ENCODE assay signal across 12 mouse cellular contexts in the genomic region with DNA sequence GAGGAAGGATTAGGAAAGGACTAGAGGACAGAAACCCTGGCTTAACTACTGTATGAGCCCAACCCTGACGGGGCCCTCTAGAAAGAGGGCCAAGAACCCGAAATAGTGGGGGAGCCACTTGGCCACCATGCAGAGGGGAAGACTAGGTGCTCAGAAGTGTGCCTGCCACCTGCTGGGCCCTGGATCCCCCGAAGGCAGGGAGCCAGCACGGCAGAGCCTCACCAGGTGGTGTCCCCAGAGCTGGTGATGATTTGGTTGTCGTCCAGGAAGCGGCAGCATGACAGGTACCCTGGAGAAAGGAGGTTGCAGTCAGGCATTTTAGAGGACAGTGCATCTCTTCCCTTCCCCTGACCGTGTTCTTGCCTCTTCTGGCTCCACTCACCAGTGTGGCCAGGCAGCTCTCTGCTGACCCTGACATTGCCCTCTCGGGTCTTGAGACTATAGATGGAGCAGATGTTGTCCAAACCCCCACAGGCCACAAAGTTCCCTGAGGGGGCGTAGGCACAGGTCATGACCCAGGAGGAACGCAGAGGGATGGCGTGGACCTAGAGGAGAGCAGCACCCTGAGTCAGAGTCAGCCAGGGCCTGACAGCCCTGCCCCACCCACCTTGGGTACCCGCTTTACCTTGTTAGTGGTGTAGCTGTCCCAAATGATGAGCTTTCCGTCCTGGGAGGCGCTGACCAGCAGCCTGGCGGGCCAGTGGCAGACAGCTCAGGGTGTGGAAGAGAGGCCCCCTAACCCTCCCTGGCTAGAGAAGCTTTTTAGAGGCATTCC. TPM values are rescaled to one million over a fixed set of nuclear protein-coding genes. Genes with fewer than 3 reads are reported as not detected.
DNase-seq lines count a peak whose midpoint lies in the region; ATAC-seq and TF ChIP-seq lines count a peak whose summit lies in the region.
"Had no signal": no experiment of that assay in that cellular context is flagged by ENCODE, and none has a peak within 500 bp of the region (broad histone marks: within the 10 kb centered on the region; RNA-seq: fewer than 3 reads in every experiment).

No protein-coding gene starts in this region.

- no peak for ATAC-seq in heart, embryonic 15.5 days (replicated peaks; ENCODE audit: insufficient number of reproducible peaks, insufficient read depth, low FRiP score, low read depth)
- no peak for ATAC-seq in forebrain, postnatal 0 days
- ATAC-seq in liver, embryonic 15.5 days (ENCODE audit: insufficient read depth), result no peak
- no peak for ATAC-seq in kidney, embryonic 16.5 days (ENCODE audit: low FRiP score, low TSS enrichment)

- no peaks in the 10 kb centered on the region for H3K9me3 ChIP-seq in heart, embryonic 15.5 days (replicated peaks)
- H3K9me3 ChIP-seq in forebrain, postnatal 0 days (ENCODE audit: low read length), result no peaks in the 10 kb centered on the region
- H3K9me3 ChIP-seq in liver, embryonic 15.5 days (replicated peaks), result no peaks in the 10 kb centered on the region
- H3K9me3 ChIP-seq in kidney, embryonic 16.5 days (ENCODE audit: low read length), result no peaks in the 10 kb centered on the region

- H3K9ac ChIP-seq in heart, embryonic 15.5 days, result no peak overlapping the region
- H3K9ac ChIP-seq in forebrain, postnatal 0 days, result 0 out of 2 replicates have a peak overlapping the region, but pooled peaks have one; percentile 18
- H3K9ac ChIP-seq in liver, embryonic 15.5 days, result no peak overlapping the region
- no peak overlapping the region for H3K9ac ChIP-seq in kidney, embryonic 16.5 days (replicated peaks; ENCODE audit: low read length)

- no peak overlapping the region for H3K4me3 ChIP-seq in heart, embryonic 15.5 days
- peak overlapping the region; percentile 93; the same call in 1 of the 2 replicates for H3K4me3 ChIP-seq in cortical plate, adult 2 months (ENCODE audit: insufficient read depth, low read length)
- no peak overlapping the region for H3K4me3 ChIP-seq in forebrain, postnatal 0 days (ENCODE audit: low read depth, low read length)
- H3K4me3 ChIP-seq in liver, embryonic 15.5 days (replicated peaks), result peak overlapping the region; percentile 87
- H3K4me3 ChIP-seq in kidney, embryonic 16.5 days (ENCODE audit: low read length), result no peak overlapping the region

- TF ChIP-seq POLR2A in cortical plate, adult 2 months (IDR thresholded peaks at IDR 0.05; ENCODE audit: extremely low read depth, insufficient read depth, low read length), result peak; percentile 18; the same call in 1 of the 2 replicates

- H3K27me3 ChIP-seq in heart, embryonic 15.5 days, result no peaks in the 10 kb centered on the region
- H3K27me3 ChIP-seq in forebrain, postnatal 0 days (ENCODE audit: insufficient read depth, low read length), result no peaks in the 10 kb centered on the region
- H3K27me3 ChIP-seq in liver, embryonic 15.5 days, result no peaks in the 10 kb centered on the region
- no peaks in the 10 kb centered on the region for H3K27me3 ChIP-seq in kidney, embryonic 16.5 days (ENCODE audit: insufficient read depth, low read length)

- H3K36me3 ChIP-seq in heart, embryonic 15.5 days, result peaks cover 49% of the 10 kb centered on the region
- peaks cover 50% of the 10 kb centered on the region for H3K36me3 ChIP-seq in forebrain, postnatal 0 days (ENCODE audit: insufficient read depth)
- H3K36me3 ChIP-seq in liver, embryonic 15.5 days (replicated peaks), result peaks cover 61% of the 10 kb centered on the region
- H3K36me3 ChIP-seq in kidney, embryonic 16.5 days (ENCODE audit: insufficient read depth, low read length), result peaks cover 53% of the 10 kb centered on the region

- peak overlapping the region; percentile 94; the same call in 1 of the 2 replicates for H3K27ac ChIP-seq in heart, embryonic 15.5 days
- H3K27ac ChIP-seq in cortical plate, adult 2 months (ENCODE audit: insufficient read depth, low read length), result no peak overlapping the region
- H3K27ac ChIP-seq in forebrain, postnatal 0 days (ENCODE audit: low read depth, low read length), result 0 out of 2 replicates have a peak overlapping the region, but pooled peaks have one; percentile 29
- no peak overlapping the region for H3K27ac ChIP-seq in liver, embryonic 15.5 days (replicated peaks)
- H3K27ac ChIP-seq in kidney, embryonic 16.5 days (ENCODE audit: low read length), result no peak overlapping the region

- H3K4me2 ChIP-seq in heart, embryonic 15.5 days, result peak overlapping the region; percentile 91
- peak overlapping the region; percentile 90 for H3K4me2 ChIP-seq in forebrain, postnatal 0 days (ENCODE audit: low read depth)
- H3K4me2 ChIP-seq in liver, embryonic 15.5 days, result peak overlapping the region; percentile 93
- no peak overlapping the region for H3K4me2 ChIP-seq in kidney, embryonic 16.5 days (replicated peaks; ENCODE audit: low read depth, low read length)

- no peak for DNase-seq in heart, adult 8-10 months (ENCODE audit: low spot score)
- DNase-seq in forebrain, postnatal 0 days, result no peak
- no peak for DNase-seq in gastrocnemius, postnatal 10 days
- DNase-seq in thymus, postnatal 14 days, result no peak

- peaks cover 51% of the 10 kb centered on the region for H3K4me1 ChIP-seq in heart, embryonic 15.5 days (replicated peaks)
- peaks cover 2% of the 10 kb centered on the region; the same call in 1 of the 2 replicates for H3K4me1 ChIP-seq in cortical plate, adult 2 months (ENCODE audit: control insufficient read depth, insufficient read depth, low read length)
- no peaks in the 10 kb centered on the region for H3K4me1 ChIP-seq in forebrain, postnatal 0 days (ENCODE audit: insufficient read depth)
- H3K4me1 ChIP-seq in liver, embryonic 15.5 days (replicated peaks), result peaks cover 74% of the 10 kb centered on the region
- H3K4me1 ChIP-seq in kidney, embryonic 16.5 days (ENCODE audit: insufficient read depth, low read length), result peaks cover 15% of the 10 kb centered on the region

- WGBS in heart, embryonic 15.5 days, result 78% methylated on average over 15 of the region's 15 CpGs
- WGBS in forebrain, postnatal 0 days, result 70% methylated on average over 15 of the region's 15 CpGs
- 83% methylated on average over 15 of the region's 15 CpGs for WGBS in liver, embryonic 15.5 days (ENCODE audit: insufficient replicate concordance)
- 67% methylated on average over 15 of the region's 15 CpGs for WGBS in kidney, embryonic 16.5 days

- TF ChIP-seq CTCF in cortical plate, adult 2 months (IDR thresholded peaks at IDR 0.05; ENCODE audit: extremely low read depth, insufficient read depth, low read length), result no peak
- no peak for TF ChIP-seq CTCF in forebrain, postnatal 0 days (IDR thresholded peaks at IDR 0.05; ENCODE audit: low read depth)

RNA-seq across cellular contexts. Expression of gene Epo, which starts 3.6 kb away (rescaled TPM):
- not detected in 2 replicates for polyA plus RNA-seq in heart, embryonic 15.5 days (2015; fragmentation: Nextera tagmentation; extraction: Ambion mirVana)
- not detected for total RNA-seq in heart, adult 8-10 months (2022)
- not detected in 2 replicates for polyA plus RNA-seq in cortical plate, adult 2 months (2012; rRNA removed)
- not detected in 2 replicates for total RNA-seq in forebrain, postnatal 0 days (2014; rRNA removed)
- polyA plus RNA-seq in forebrain, postnatal 0 days (2015; fragmentation: Nextera tagmentation; extraction: Ambion mirVana), result not detected in 2 replicates
- 0.68 and 1.0 TPM in 2 replicates for polyA plus RNA-seq in liver, embryonic 15.5 days (2015; fragmentation: Nextera tagmentation; extraction: Ambion mirVana)
- not detected for total RNA-seq in gastrocnemius, postnatal 10 days (2021)
- polyA plus RNA-seq in kidney, embryonic 16.5 days (2015; fragmentation: Nextera tagmentation; extraction: Ambion mirVana), result 0.24 and 0.36 TPM in 2 replicates
- total RNA-seq: left cerebral cortex, adult 8-10 months; neutrophil, adult 5-6 weeks had no signal
- polyA plus RNA-seq: heart, embryonic 14.5 days; stomach, embryonic 16.5 days had no signal

RNA-seq across cellular contexts. Expression of gene Gnb2, which starts 3.9 kb away (rescaled TPM):
- 244 and 306 TPM in 2 replicates for polyA plus RNA-seq in heart, embryonic 15.5 days (2015; fragmentation: Nextera tagmentation; extraction: Ambion mirVana)
- total RNA-seq in heart, adult 8-10 months (2022), result 100 to 1,000 TPM; 243 to 256 (median 246) TPM
- 653 and 687 TPM in 2 replicates for polyA plus RNA-seq in cortical plate, adult 2 months (2012; rRNA removed)
- total RNA-seq in forebrain, postnatal 0 days (2014; rRNA removed), result 1,237 and 1,339 TPM in 2 replicates
- polyA plus RNA-seq in forebrain, postnatal 0 days (2015; fragmentation: Nextera tagmentation; extraction: Ambion mirVana), result 766 and 769 TPM in 2 replicates
- polyA plus RNA-seq in liver, embryonic 15.5 days (2015; fragmentation: Nextera tagmentation; extraction: Ambion mirVana), result 150 and 161 TPM in 2 replicates
- 100 to 1,000 TPM; 301 to 324 TPM for total RNA-seq in gastrocnemius, postnatal 10 days (2021)
- 358 and 388 TPM in 2 replicates for polyA plus RNA-seq in kidney, embryonic 16.5 days (2015; fragmentation: Nextera tagmentation; extraction: Ambion mirVana)

RNA-seq across cellular contexts. Expression of gene Gigyf1, which starts 11.1 kb away (rescaled TPM):
- 8.9 and 10.4 TPM in 2 replicates for polyA plus RNA-seq in heart, embryonic 15.5 days (2015; fragmentation: Nextera tagmentation; extraction: Ambion mirVana)
- total RNA-seq in heart, adult 8-10 months (2022), result 10 to 100 TPM; 25.5 to 37.3 (median 27.2) TPM
- 41.0 and 50.2 TPM in 2 replicates for polyA plus RNA-seq in cortical plate, adult 2 months (2012; rRNA removed)
- total RNA-seq in forebrain, postnatal 0 days (2014; rRNA removed), result 21.1 and 25.2 TPM in 2 replicates
- 6.1 and 10.6 TPM in 2 replicates for polyA plus RNA-seq in forebrain, postnatal 0 days (2015; fragmentation: Nextera tagmentation; extraction: Ambion mirVana)
- 3.2 and 3.8 TPM in 2 replicates for polyA plus RNA-seq in liver, embryonic 15.5 days (2015; fragmentation: Nextera tagmentation; extraction: Ambion mirVana)
- total RNA-seq in gastrocnemius, postnatal 10 days (2021), result 10 to 100 TPM; 23.0 to 25.3 TPM
- polyA plus RNA-seq in kidney, embryonic 16.5 days (2015; fragmentation: Nextera tagmentation; extraction: Ambion mirVana), result 11.9 and 12.2 TPM in 2 replicates

RNA-seq across cellular contexts. Expression of gene Actl6b, which starts 23.9 kb away (rescaled TPM):
- 0.13 and 2.1 TPM in 2 replicates for polyA plus RNA-seq in heart, embryonic 15.5 days (2015; fragmentation: Nextera tagmentation; extraction: Ambion mirVana)
- not detected for total RNA-seq in heart, adult 8-10 months (2022)
- 179 and 199 TPM in 2 replicates for polyA plus RNA-seq in cortical plate, adult 2 months (2012; rRNA removed)
- total RNA-seq in forebrain, postnatal 0 days (2014; rRNA removed), result 234 and 254 TPM in 2 replicates
- polyA plus RNA-seq in forebrain, postnatal 0 days (2015; fragmentation: Nextera tagmentation; extraction: Ambion mirVana), result 256 and 281 TPM in 2 replicates
- 0.07 TPM in 2 replicates for polyA plus RNA-seq in liver, embryonic 15.5 days (2015; fragmentation: Nextera tagmentation; extraction: Ambion mirVana)
- total RNA-seq in gastrocnemius, postnatal 10 days (2021), result under 1 TPM in 1 of 2 experiments, not detected in 1; 0.16 TPM
- polyA plus RNA-seq in kidney, embryonic 16.5 days (2015; fragmentation: Nextera tagmentation; extraction: Ambion mirVana), result 0.40 and 0.96 TPM in 2 replicates
- total RNA-seq: neutrophil, adult 5-6 weeks had no signal

RNA-seq across cellular contexts. Expression of gene Pop7, which starts 27.1 kb away (rescaled TPM):
- 37.4 and 38.6 TPM in 2 replicates for polyA plus RNA-seq in heart, embryonic 15.5 days (2015; fragmentation: Nextera tagmentation; extraction: Ambion mirVana)
- 10 to 100 TPM; 15.0 to 18.3 (median 16.2) TPM for total RNA-seq in heart, adult 8-10 months (2022)
- 46.4 and 48.5 TPM in 2 replicates for polyA plus RNA-seq in cortical plate, adult 2 months (2012; rRNA removed)
- total RNA-seq in forebrain, postnatal 0 days (2014; rRNA removed), result 79.1 and 80.6 TPM in 2 replicates
- 99.2 and 110 TPM in 2 replicates for polyA plus RNA-seq in forebrain, postnatal 0 days (2015; fragmentation: Nextera tagmentation; extraction: Ambion mirVana)
- polyA plus RNA-seq in liver, embryonic 15.5 days (2015; fragmentation: Nextera tagmentation; extraction: Ambion mirVana), result 29.4 and 33.4 TPM in 2 replicates
- 10 to 100 TPM; 16.6 to 18.5 TPM for total RNA-seq in gastrocnemius, postnatal 10 days (2021)
- polyA plus RNA-seq in kidney, embryonic 16.5 days (2015; fragmentation: Nextera tagmentation; extraction: Ambion mirVana), result 51.2 and 53.0 TPM in 2 replicates

Comparison
In these comparisons a context has a peak if more than half of its experiments do, and no peak if none do; other contexts are left out.
1. H3K27ac ChIP-seq: peak in heart, embryonic 15.5 days (single experiment) and forebrain, postnatal 0 days (single experiment); none in cortical plate, adult 2 months (single experiment), liver, embryonic 15.5 days (single experiment) and kidney, embryonic 16.5 days (single experiment).
2. H3K4me3 ChIP-seq: peak in cortical plate, adult 2 months (single experiment) and liver, embryonic 15.5 days (single experiment); none in heart, embryonic 15.5 days (single experiment), forebrain, postnatal 0 days (single experiment) and kidney, embryonic 16.5 days (single experiment).